Mouse (Mus musculus) monocyte, adult 5-6 weeks (primary cell): ENCODE results near the gene Tomt. TPM values are rescaled to one million over a fixed set of nuclear protein-coding genes. Genes with fewer than 3 reads are reported as not detected.
"Not testable (repeated sequence)": the region's sequence is repeated elsewhere in the genome, so short reads cannot be mapped to it uniquely, and the experiment has no call there.

Source experiments
- ATAC-seq: fragments of 153-309, 156-312 bp; replicated peaks from 2 replicates; pipeline ENCODE4 v1.8.0; 2017; ENCODE audit warnings: mild to moderate bottlenecking; ENCODE audit not compliant: low TSS enrichment, insufficient number of reproducible peaks, severe bottlenecking, poor library complexity, low FRiP score
- total RNA-seq: library from RNA; stranded (forward); fragments of 200-1000, 200-491, 200-594 nt; gene quantifications from 3 replicates; pipeline ENCODE4 v1.2.3, GENCODE M21; 2017

Tomt gene
- total RNA-seq, result 0.68 to 0.96 TPM in 2 of 3 replicates, not detected in the other

DNA sequence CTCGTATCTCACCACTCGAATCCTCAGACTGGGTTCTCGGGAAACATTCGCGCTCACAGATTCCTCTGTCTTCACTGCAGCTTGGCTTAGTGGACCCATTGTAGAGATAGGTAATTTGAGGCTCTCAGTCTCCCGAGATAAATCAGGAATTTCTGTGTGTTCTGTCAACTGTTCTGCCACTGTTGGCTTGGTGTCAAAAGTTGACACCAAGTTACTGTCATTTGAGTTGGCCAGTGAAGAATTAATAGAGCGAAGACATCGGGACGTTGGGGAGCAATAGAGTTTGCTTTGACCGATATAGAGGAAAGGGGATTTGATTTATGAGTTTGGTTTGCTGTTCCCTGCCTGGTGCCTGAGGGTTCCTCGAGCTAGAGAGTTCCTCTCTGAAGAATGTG lies at the start of gene Tomt:
Gene Tomt, minus strand, starts transcription at position 73 of the 395 bp plus-strand sequence.
- no peak for ATAC-seq

DNA sequence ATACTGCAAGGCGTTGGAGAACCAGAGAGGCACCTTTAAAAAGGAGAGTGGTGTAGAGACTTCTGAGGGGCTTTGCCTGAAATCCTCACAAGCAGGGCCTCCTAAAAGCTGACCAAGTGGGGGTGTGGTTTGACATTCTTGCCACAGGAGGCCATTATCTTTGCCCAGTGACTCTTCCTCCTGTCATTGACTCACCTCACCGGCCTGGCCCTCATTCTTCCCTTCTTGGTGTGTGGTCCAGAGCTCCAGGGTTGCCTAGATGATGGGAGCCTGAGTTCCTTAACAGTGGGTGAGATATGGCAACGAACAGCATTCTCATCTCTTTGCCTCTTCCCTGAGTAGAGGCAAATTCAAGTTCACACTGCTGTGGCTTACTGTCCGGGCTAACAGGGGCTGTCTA lies 49.7 kb upstream of the Tomt start:
- no peak for ATAC-seq

DNA sequence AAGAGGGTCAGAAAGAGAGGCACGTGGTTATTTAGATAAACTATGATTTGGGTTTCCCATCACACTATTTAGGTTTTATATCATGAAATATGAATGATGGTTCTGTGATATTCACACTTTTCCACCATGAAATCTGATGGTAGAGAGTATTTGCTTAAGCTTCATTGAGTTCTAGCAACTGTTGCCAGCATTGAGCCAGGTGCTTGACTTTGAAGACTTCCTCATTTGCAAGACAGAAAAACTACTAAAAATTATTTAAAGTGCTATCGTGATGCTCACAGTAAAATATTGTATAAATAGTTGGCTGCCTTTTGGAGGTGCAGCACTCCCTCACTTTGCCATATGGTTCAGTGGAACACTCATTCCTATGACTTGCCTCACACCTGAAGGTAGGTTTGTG lies 49.1 kb upstream of the Tomt start:
- ATAC-seq, result no peak

DNA sequence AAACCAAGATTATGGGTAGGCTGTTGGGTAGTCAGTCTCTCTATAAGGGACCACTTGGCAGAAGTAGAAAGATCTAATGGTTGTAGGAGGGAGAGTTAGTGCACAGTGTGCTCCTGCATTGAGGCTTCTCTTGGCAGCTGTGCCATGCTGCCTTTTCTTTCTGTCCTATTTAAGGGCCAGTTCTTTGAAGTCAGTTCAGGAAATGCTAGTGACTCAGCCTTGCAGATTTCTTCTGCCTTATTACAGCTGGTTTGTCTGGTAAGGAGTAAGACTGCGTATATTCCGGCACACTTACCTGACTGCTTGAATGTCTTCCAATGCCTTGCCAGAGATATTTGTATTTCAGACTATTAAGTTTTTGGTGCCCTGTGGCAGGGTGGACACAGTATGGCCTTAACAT lies 48.0 kb upstream of the Tomt start:
- ATAC-seq, result no peak

DNA sequence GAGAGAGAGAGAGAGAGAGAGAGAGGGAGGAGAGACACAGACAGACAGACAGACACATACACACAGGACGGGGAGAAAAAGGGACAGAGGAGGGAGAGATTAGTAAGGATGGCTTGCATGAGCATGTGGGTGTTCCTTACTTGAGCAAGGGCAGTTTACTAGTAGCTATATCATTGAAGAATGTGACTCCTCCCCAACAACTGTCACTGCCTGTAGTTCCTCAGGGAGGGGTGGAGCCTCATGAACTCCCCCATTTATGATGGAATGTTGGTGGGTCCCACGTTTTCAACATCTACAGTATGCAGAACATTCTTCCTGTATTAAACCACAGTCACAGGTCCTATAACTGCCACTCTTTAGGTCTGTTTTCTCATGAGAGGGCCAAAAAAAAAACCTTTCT lies 45.9 kb upstream of the Tomt start:
- ATAC-seq, result no peak

DNA sequence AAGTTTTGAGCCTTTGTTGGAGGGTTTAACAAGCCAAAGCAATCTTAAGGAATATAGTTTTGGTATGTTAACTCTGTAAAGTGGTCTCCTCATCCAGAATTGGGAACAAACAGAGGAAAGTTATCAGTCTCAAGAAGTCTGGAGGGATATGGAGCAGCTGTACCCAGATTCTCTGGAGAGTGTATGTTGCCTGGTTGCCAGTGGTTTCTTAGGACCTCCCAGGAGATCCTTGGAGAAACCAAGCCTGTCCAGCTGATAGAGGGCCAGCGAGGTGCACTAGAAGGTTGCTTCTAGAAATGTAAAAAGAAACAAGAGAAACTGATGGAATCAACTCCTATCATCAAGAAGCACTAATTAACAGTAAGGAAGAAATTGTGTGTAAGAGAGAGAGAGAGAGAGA lies 45.5 kb upstream of the Tomt start:
- ATAC-seq, result no peak

DNA sequence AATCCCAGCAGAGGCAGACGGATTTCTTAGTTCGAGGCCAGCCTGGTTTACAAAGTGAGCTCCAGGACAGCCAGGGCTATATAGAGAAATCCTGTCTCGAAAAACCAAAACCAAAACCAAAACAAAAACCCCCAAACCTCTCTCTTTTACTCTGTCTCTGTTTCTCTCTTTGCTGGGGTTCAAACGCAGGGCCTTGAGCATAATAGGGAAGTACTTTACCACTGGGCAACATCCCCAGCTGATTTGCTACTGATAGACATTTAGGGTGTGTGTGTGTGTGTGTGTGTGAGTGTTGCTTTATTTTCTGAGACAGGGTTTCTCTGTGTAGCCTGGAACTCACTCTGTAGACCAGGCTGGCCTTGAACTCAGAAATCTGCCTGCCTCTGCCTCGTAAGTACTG lies 42.8 kb upstream of the Tomt start:
- ATAC-seq, result peak; percentile 83; the same call in 1 of the 2 replicates

DNA sequence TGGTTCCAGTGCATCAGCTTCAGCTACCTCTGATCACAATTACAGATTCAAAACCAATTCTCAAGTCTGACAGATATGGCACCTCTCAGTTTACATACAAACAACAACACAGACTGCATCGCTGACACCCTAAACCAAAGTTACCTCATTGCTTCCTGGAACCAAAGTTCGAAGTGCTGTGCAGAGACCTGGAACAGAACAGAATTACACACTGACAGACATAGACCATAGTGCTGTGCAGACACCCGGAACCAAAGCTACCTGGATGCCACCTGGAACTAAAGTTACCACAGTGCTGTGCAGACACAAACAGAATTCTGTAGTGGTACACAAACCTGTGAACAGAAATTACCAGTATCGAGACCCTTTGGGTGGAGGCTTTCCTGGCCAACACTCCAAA lies 33.6 kb upstream of the Tomt start:
- no peak for ATAC-seq

DNA sequence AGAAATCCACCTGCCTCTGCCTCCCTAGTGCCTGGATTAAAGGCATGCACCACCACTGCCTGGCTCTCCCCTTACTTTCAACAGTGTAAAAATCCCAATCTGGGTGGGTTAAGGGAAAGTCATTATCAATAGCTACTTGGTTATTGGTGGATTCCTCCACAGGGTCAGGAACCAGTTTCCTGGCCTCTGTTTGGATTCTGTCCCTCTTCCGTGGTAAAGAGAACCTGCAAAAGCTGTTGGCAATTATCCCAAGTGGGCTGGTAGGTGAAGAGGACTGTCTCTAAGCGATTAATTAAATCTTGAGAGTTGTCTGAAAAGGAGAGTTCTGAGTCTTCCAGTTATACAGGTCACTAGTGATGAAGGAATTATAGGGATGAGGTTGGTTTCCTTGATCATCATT lies 32.2 kb upstream of the Tomt start:
- no peak for ATAC-seq

DNA sequence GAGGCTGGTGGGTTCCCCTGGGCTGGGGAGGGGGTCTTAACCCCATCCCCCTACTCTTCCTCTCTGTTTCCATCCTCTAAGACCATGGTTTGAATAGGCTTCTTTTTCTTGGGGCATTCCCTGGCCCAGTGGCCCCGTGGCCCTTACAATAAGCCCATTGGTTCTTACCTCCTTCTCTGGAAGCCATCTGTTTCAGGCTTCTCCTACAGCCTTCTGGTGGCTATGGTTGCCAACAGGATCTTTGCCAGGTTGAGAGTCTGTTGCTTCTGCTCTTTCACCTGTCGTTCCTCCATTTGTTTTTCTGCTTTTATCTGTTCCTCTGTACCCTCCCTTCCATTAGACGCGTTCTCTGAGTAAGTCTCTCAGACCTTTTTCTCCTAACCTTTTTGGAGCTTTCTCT lies 31.4 kb upstream of the Tomt start:
- no peak for ATAC-seq

DNA sequence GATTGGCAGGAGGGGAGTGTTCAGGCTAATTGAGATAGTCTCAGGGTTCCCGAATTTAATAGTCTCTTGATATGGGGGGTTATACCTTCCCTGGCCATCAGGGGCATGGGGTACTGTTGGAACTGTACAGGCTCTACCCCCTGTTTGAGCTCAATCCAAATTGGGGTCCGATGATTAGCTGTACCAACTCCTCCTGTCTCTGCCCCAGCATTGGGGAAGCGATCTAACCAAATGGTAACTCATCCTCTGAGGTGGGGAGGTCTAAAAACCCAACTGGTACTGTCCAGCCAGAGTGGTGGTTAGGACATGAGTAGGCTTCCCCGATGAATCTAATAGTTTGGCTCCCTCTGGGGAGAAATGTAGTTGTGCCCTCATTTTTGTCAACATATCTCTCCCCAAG lies 30.8 kb upstream of the Tomt start:
- no peak for ATAC-seq

DNA sequence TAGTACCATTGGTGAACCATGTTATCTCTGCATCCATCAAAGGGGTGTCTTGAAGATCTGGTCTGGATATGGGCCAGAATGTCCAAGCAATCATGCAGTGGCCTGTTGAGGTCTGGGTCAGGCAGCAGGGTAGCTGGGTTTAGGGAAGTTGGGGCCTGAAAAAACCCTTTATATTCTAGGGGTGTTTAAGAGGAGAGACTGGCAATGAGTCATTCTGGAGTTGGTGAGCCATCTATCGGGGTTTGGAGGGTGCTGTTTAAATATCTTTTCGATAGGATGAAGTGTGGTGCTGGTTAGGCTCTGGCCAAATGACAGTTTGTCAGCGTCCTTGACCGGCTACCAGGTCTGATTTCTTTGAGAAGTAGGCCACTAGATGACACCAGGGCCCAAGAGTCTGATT lies 29.8 kb upstream of the Tomt start:
- no peak for ATAC-seq

DNA sequence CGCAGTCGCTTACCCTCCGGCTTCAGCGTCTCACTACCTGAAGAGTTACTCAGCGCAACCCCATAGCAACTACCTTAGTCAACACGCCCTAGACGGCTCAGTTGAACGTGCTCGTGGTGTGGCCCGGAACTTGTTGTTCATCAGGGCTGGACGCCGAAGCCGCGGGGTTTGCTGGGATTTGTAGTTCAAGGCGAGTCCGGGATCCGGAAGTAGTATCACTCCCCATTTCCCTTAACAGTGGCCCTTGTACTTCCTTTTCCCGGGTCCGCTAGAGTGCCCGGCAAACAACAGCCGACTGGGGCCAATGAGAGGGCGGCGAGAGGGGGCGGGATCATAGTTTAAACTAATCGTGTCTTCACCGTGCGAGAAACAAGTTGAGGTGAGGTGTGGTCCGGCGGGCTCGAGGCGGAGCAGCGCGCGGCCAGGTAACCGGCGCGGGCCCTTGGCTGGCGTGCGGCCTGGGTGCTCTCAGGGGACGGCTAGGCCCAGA lies 27.6 kb upstream of the Tomt start, which contains the start of the genes Lrrc51 and Numa1:
Gene Lrrc51, minus strand, starts transcription at position 145 of the 490 bp plus-strand sequence.
Gene Numa1, plus strand, starts transcription at position 361 of the 490 bp plus-strand sequence.
- ATAC-seq, result peak; percentile 99

DNA sequence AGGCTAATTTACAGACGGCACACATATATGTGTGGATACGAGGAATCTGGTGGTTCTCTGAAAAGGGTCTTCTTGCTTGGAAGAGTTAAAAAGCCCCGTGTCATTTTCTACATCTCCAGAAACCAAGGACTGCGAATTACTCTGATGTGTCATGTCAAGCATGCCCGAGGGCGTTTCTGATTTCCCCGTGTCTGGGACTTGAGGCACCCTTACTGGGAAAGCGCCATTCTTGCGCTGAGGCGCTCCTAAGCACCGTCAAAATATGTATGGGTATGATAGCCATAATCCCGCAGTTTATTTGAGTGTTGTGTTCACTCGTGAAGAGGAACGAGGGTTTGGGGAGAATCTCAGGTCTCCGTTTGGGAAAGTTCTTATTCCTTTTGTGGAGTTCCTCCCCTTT lies 27.1 kb upstream of the Tomt start:
- ATAC-seq, result no peak

DNA sequence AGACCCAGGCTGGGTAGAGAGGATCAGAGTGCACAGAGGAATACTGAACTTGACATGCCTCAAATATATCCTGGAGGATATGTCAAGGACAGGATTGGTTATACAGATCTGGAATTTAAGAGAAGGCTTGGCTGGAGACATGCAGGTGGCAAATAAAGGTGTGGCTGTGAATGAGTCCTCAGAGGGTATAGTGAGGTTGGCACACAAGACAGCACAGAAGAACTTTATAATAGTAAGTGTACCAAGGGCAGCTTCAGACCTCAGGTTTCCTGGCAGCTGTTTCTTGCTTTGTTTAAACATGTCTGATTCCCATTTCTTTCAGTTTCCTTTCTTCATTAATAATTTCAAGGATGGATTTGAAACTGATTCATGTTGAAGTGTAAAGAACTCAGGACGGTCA lies 26.4 kb upstream of the Tomt start:
- ATAC-seq, result no peak

DNA sequence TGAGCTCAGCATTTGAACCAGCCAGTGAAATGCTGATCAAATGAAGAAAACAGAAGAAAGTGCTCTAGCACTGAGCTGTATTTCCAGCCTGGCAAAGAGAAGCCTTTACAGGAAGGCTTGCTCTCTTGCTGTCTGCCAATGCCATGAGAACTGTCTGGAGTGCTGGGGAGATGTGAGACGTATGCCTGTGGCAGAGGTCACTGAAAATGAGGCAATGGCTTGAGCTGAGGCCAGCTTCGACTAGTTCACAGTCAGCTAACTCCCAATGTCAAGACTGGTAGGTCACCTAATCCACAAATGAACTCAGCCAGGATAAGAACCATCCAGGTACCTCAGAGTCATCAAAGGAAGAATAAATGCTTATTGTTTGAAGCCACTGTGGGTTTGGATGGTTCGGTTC lies 21.9 kb upstream of the Tomt start:
- ATAC-seq, result no peak

DNA sequence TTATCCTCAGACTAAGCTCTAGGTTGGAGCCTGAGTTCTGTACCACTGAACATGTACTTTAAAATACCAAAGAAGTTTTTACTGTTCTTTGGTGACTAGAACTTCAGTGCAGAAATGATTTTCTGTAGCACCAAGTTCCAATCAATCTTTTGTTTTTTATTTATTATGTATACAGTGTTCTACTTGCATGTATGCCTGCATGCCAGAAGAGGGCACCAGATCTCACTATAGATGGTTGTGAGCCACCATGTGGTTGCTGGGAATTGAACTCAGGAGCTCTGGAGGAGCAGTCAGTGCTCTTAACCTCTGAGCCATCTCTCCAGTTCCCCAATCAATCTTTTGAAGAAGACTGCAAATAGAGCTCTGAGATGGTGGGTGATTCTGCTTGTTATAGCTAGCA lies 19.7 kb upstream of the Tomt start:
- not testable (repeated sequence) for ATAC-seq

DNA sequence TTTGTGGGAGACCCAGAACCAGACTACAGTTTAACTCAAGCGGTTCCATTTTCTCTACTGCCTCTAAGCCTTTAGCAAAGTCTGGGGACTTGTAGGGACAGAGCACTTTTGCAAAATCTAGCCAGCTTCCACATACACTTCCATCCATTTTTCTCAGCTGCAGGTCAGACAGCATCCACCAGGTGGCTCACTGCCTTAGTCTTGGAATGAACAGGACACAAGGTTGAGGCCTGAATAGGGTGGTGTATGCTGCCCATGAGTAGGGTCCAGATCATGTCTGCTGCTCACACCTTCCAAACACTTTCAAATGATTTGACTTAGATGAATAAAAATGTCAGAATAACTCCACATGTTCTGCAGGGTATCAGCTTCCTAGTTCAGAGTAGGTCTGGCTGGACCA lies 11.9 kb upstream of the Tomt start:
- peak; percentile 80 for ATAC-seq

DNA sequence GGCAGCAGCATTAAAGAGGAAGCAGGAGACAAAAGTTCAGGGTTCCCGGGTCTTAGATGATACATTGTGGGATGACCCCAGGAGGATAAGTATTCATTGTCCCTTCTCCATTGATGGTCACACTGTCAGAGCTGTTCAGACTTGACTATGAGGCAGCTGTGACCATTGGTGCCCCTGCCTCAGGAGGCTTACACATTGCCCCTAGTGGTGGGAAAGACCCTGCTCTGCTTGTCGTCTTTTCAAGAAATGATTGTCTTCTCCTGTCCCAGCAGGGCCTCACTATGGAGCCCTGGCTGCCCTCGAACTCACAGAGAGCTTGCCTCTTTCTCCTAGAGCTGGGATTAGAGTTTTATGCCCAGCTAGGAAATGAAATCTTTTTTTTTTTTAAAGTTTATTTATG lies 5.8 kb upstream of the Tomt start:
- no peak for ATAC-seq

DNA sequence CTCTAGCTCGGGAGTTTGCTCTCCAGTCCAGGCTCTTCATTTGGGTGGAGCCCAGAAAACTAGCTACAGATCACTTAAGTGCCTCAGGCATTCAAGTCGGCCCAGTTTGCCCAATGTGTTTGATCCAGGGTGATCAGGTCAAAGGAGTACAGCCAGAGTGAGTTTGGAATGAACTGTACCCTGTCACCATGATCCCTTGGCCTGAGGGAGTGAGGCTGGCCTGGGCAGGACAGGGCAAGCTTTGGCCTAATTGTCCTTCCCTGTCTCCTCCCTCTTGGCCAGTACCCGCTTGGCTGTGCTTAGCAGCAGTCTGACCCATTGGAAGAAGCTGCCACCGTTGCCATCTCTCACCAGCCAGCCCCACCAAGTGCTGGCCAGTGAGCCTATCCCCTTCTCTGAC lies 4.0 kb upstream of the Tomt start:
- no peak for ATAC-seq

DNA sequence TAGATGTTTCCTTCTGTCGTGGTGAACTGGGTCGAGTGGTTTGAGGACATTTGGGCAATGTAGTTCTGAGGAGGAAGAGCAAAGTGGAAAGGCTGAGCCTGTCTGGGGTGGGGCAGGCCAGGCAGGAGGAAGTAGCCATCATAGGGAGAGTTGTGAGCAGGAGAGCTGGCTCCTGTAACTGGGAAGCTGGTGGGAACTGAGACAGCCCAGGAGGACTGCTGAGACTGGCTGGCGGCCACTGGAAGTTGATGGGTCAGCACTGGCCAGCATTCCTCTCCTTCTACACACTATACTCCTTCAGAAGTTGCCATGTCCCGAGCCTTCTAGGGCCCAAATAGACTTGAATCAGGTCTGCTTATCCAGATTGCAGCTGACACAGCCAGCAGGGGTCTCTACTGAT lies 2.2 kb upstream of the Tomt start:
- ATAC-seq, result peak; percentile 32
